In genomic region chr6:108309391-108310182, GRCm38 (mm10) we compare ENCODE assay signal across 16 mouse cellular contexts.
DNase-seq lines count a peak whose midpoint lies in the region; ATAC-seq lines count a peak whose summit lies in the region.
"Had no signal": no experiment of that assay in that cellular context is flagged by ENCODE, and none has a peak within 500 bp of the region (broad histone marks: within the 10 kb centered on the region; RNA-seq: fewer than 3 reads in every experiment).

No protein-coding gene starts in this region.

- peak; percentile 38 to 59 for DNase-seq in left cerebral cortex, adult 18-20 months (ENCODE audit: low spot score in 2 of 2)
- no peak for DNase-seq in left cerebral cortex, postnatal 4 days
- peak; percentile 75 for DNase-seq in CD4-positive helper T cell, adult 2 months (ENCODE audit: low read depth, low spot score)
- DNase-seq in embryo, embryonic 10.5 days (ENCODE audit: low spot score) = peak; percentile 33
- no peak for DNase-seq in lung, postnatal 4 days
- no peak for DNase-seq in urinary bladder, postnatal 10 days (ENCODE audit: low spot score)
- DNase-seq: cerebellum, adult 11 months; gastrocnemius, postnatal 14 days; kidney, postnatal 10 days; right cerebral cortex, postnatal 4 days; thymus, adult 18-20 months had no signal

- ATAC-seq in CD4-positive, CD25-positive, alpha-beta regulatory T cell, adult 4 months = peak; percentile 22
- ATAC-seq: forebrain, embryonic 13.5 days; intestine, postnatal 0 days; lung, postnatal 0 days; Patski had no signal

- intact Hi-C loops in left cerebral cortex, postnatal 4 days (cut with DNase I) = no loop called here

Comparison
In these comparisons a context has a peak if more than half of its experiments do, and no peak if none do; other contexts are left out.
1. DNase-seq: peak in left cerebral cortex, adult 18-20 months (2 of 2), CD4-positive helper T cell, adult 2 months (single experiment) and embryo, embryonic 10.5 days (single experiment); none in left cerebral cortex, postnatal 4 days (single experiment), lung, postnatal 4 days (0 of 2) and urinary bladder, postnatal 10 days (single experiment).